Mouse (Mus musculus) MEL (cell line): Measurements from ENCODE around the gene Mfsd2b. TPM values are rescaled to one million over a fixed set of nuclear protein-coding genes. Genes with fewer than 3 reads are reported as not detected.

Source experiments
- DNase-seq: peaks from one replicate; pipeline ENCODE4 v3.0.0; 2011; ENCODE audit warnings: low read depth, low spot score
- H3K27ac ChIP-seq: 2 replicates; pipeline ENCODE4 v1.5.1; 2012; ENCODE audit warnings: low read depth, mild to moderate bottlenecking, control low read depth, low read length, moderate library complexity; ENCODE audit not compliant: control insufficient read depth
- H3K27me3 ChIP-seq, 2 experiments: fragments of 150-350 bp in 1 of 2; sonication (generic) in 1 of 2; 2 replicates each; pipeline ENCODE4 v1.6.1; 2012; ENCODE audit warnings: low read length in 2 of 2, mild to moderate bottlenecking in 2 of 2, improper control_type of control experiment in 1 of 2, moderate library complexity in 1 of 2; ENCODE audit not compliant: insufficient read depth in 2 of 2, control insufficient read depth in 1 of 2
- H3K36me3 ChIP-seq, 2 experiments: 2 replicates each; pipeline ENCODE4 v1.6.1; 2012 to 2014; ENCODE audit warnings: low read length in 2 of 2, improper control_type of control experiment in 1 of 2, inconsistent platforms in 1 of 2, mild to moderate bottlenecking in 1 of 2; ENCODE audit not compliant: insufficient read depth in 2 of 2, control insufficient read depth in 1 of 2
- H3K4me1 ChIP-seq, 2 experiments: fragments of 150-350 bp in 1 of 2; sonication (generic) in 1 of 2; 2 replicates each; pipeline ENCODE4 v1.6.1; 2012; ENCODE audit warnings: low read length in 2 of 2, improper control_type of control experiment in 1 of 2, mild to moderate bottlenecking in 1 of 2; ENCODE audit not compliant: insufficient read depth in 2 of 2, control insufficient read depth in 1 of 2
- H3K4me3 ChIP-seq, 2 experiments: fragments of 150-350 bp in 1 of 2; sonication (generic) in 1 of 2; 2 replicates each; pipeline ENCODE4 v1.5.1; 2012; ENCODE audit warnings: low read depth in 2 of 2, low read length in 2 of 2, mild to moderate bottlenecking in 2 of 2, moderate library complexity in 2 of 2, control low read depth in 1 of 2, improper control_type of control experiment in 1 of 2; ENCODE audit not compliant: control insufficient read depth in 1 of 2, insufficient read depth in 1 of 2
- H3K79me2 ChIP-seq: 2 replicates; pipeline ENCODE4 v1.6.1; 2012; ENCODE audit warnings: mild to moderate bottlenecking, low read length, moderate library complexity; ENCODE audit not compliant: control insufficient read depth, poor library complexity, insufficient read depth
- H3K9ac ChIP-seq: 2 replicates; pipeline ENCODE4 v1.6.1; 2012; ENCODE audit warnings: low read depth, mild to moderate bottlenecking, control low read depth, low read length, moderate library complexity; ENCODE audit not compliant: control insufficient read depth, poor library complexity, severe bottlenecking
- H3K9me3 ChIP-seq: fragments of 150-350 bp; sonication (generic); replicated peaks from 2 replicates; pipeline ENCODE4 v1.6.1; 2012; ENCODE audit warnings: mild to moderate bottlenecking, low read length, improper control_type of control experiment, moderate library complexity; ENCODE audit not compliant: insufficient read depth
- BHLHE40 ChIP-seq: IDR thresholded peaks from 2 replicates; pipeline ENCODE4 v1.6.1; 2012; ENCODE audit warnings: low read depth, mild to moderate bottlenecking, inconsistent platforms, low read length, improper control_type of control experiment, borderline replicate concordance
- CHD1 ChIP-seq: IDR thresholded peaks from 2 replicates; pipeline ENCODE4 v1.6.1; 2012; ENCODE audit warnings: low read depth, mild to moderate bottlenecking, inconsistent platforms, low read length, improper control_type of control experiment
- CHD2 ChIP-seq: IDR thresholded peaks from 2 replicates; pipeline ENCODE4 v1.6.1; 2011; ENCODE audit warnings: low read length, improper control_type of control experiment
- CTCF ChIP-seq, 3 experiments: IDR thresholded peaks in 2 of 3; conservative IDR thresholded peaks in 1 of 3; 2 replicates each; pipeline ENCODE4 v1.5.1; 2011 to 2012; ENCODE audit warnings: low read length in 3 of 3, low read depth in 2 of 3, mild to moderate bottlenecking in 2 of 3, improper control_type of control experiment in 1 of 3, inconsistent platforms in 1 of 3, mixed read lengths in 1 of 3, moderate library complexity in 1 of 3; ENCODE audit not compliant: control insufficient read depth in 1 of 3, insufficient read depth in 1 of 3, poor library complexity in 1 of 3, severe bottlenecking in 1 of 3
- E2F4 ChIP-seq: IDR thresholded peaks from 2 replicates; pipeline ENCODE4 v1.6.1; 2011; ENCODE audit warnings: low read depth, low read length, improper control_type of control experiment, borderline replicate concordance
- ELF1 ChIP-seq: IDR thresholded peaks from 2 replicates; pipeline ENCODE4 v1.6.1; 2014; ENCODE audit warnings: low read depth, mild to moderate bottlenecking, inconsistent platforms, low read length, improper control_type of control experiment, moderate library complexity
- EP300 ChIP-seq, 2 experiments: IDR thresholded peaks; 2 replicates each; pipeline ENCODE4 v1.6.1; 2011; ENCODE audit warnings: improper control_type of control experiment in 2 of 2, low read length in 2 of 2, low read depth in 1 of 2, mild to moderate bottlenecking in 1 of 2
- ETS1 ChIP-seq: IDR thresholded peaks from 2 replicates; pipeline ENCODE4 v1.6.1; 2012; ENCODE audit warnings: low read depth, mild to moderate bottlenecking, inconsistent platforms, low read length, improper control_type of control experiment, moderate library complexity
- GATA1 ChIP-seq: IDR thresholded peaks from 2 replicates; pipeline ENCODE4 v1.6.1; 2011; ENCODE audit warnings: low read depth, low read length, improper control_type of control experiment
- HCFC1 ChIP-seq: IDR thresholded peaks from 2 replicates; pipeline ENCODE4 v1.6.1; 2012; ENCODE audit warnings: low read depth, mild to moderate bottlenecking, inconsistent platforms, low read length, improper control_type of control experiment, moderate library complexity
- JUND ChIP-seq: IDR thresholded peaks from 2 replicates; pipeline ENCODE4 v1.6.1; 2011; ENCODE audit warnings: low read depth, mild to moderate bottlenecking, improper control_type of control experiment, low read length
- KAT2A ChIP-seq: conservative IDR thresholded peaks from 2 replicates; pipeline ENCODE4 v1.6.1; 2012; ENCODE audit warnings: low read depth, low read length, improper control_type of control experiment, inconsistent platforms
- MAFK ChIP-seq: IDR thresholded peaks from 2 replicates; pipeline ENCODE4 v1.6.1; 2011; ENCODE audit warnings: low read depth, mild to moderate bottlenecking, low read length, improper control_type of control experiment, borderline replicate concordance
- MAX ChIP-seq: IDR thresholded peaks from 2 replicates; pipeline ENCODE4 v1.6.1; 2011; ENCODE audit warnings: low read length, improper control_type of control experiment
- MAZ ChIP-seq: IDR thresholded peaks from 2 replicates; pipeline ENCODE4 v1.6.1; 2012; ENCODE audit warnings: low read depth, mild to moderate bottlenecking, inconsistent platforms, low read length, improper control_type of control experiment
- MEF2A ChIP-seq: IDR thresholded peaks from 2 replicates; pipeline ENCODE4 v1.6.1; 2014; ENCODE audit warnings: low read depth, mild to moderate bottlenecking, inconsistent platforms, low read length, improper control_type of control experiment; ENCODE audit not compliant: poor library complexity, insufficient replicate concordance, severe bottlenecking; ENCODE audit errors: extremely low read depth
- MXI1 ChIP-seq: IDR thresholded peaks from 2 replicates; pipeline ENCODE4 v1.6.1; 2011; ENCODE audit warnings: mild to moderate bottlenecking, low read depth, low read length, improper control_type of control experiment
- MYB ChIP-seq: IDR thresholded peaks from 2 replicates; pipeline ENCODE4 v1.6.1; 2011; ENCODE audit warnings: mild to moderate bottlenecking, low read depth, low read length, improper control_type of control experiment
- MYC ChIP-seq: IDR thresholded peaks from 2 replicates; pipeline ENCODE4 v1.6.1; 2011; ENCODE audit warnings: low read depth, mild to moderate bottlenecking, low read length, improper control_type of control experiment, moderate library complexity
- NELFE ChIP-seq: IDR thresholded peaks from 2 replicates; pipeline ENCODE4 v1.6.1; 2011; ENCODE audit warnings: low read depth, low read length, improper control_type of control experiment
- NRF1 ChIP-seq: IDR thresholded peaks from 2 replicates; pipeline ENCODE4 v1.6.1; 2014; ENCODE audit warnings: low read depth, mild to moderate bottlenecking, inconsistent platforms, low read length, improper control_type of control experiment, moderate library complexity; ENCODE audit not compliant: poor library complexity, insufficient read depth, severe bottlenecking
- POLR2A ChIP-seq, 2 experiments: IDR thresholded peaks; 2 replicates each; pipeline ENCODE4 v1.6.1; 2011 to 2012; ENCODE audit warnings: low read length in 2 of 2, mild to moderate bottlenecking in 2 of 2, control low read depth in 1 of 2, improper control_type of control experiment in 1 of 2, low read depth in 1 of 2, moderate library complexity in 1 of 2; ENCODE audit not compliant: control insufficient read depth in 1 of 2, insufficient read depth in 1 of 2, poor library complexity in 1 of 2
- POLR2AphosphoS2 ChIP-seq: IDR thresholded peaks from 2 replicates; pipeline ENCODE4 v1.6.1; 2011; ENCODE audit warnings: low read length, improper control_type of control experiment
- POLR2AphosphoS5 ChIP-seq: IDR thresholded peaks from 2 replicates; pipeline ENCODE4 v1.6.1; 2012; ENCODE audit warnings: low read depth, borderline replicate concordance, mild to moderate bottlenecking, inconsistent platforms, low read length, moderate library complexity, mixed read lengths
- RAD21 ChIP-seq: IDR thresholded peaks from 2 replicates; pipeline ENCODE4 v1.6.1; 2011; ENCODE audit warnings: mild to moderate bottlenecking, low read depth, low read length, improper control_type of control experiment
- RCOR1 ChIP-seq: IDR thresholded peaks from 2 replicates; pipeline ENCODE4 v1.6.1; 2012; ENCODE audit warnings: low read depth, mild to moderate bottlenecking, inconsistent platforms, low read length, improper control_type of control experiment
- SMC3 ChIP-seq: IDR thresholded peaks from 2 replicates; pipeline ENCODE4 v1.6.1; 2011; ENCODE audit warnings: low read depth, low read length, improper control_type of control experiment
- TAL1 ChIP-seq: IDR thresholded peaks from 2 replicates; pipeline ENCODE4 v1.6.1; 2012; ENCODE audit warnings: mild to moderate bottlenecking, inconsistent platforms, low read length, moderate library complexity, mixed read lengths
- TBP ChIP-seq: IDR thresholded peaks from 2 replicates; pipeline ENCODE4 v1.8.0; 2011; ENCODE audit warnings: low read depth, low read length, improper control_type of control experiment
- TCF12 ChIP-seq: IDR thresholded peaks from 2 replicates; pipeline ENCODE4 v1.6.1; 2014; ENCODE audit warnings: low read depth, mild to moderate bottlenecking, inconsistent platforms, low read length, improper control_type of control experiment, moderate library complexity
- UBTF ChIP-seq: IDR thresholded peaks from 2 replicates; pipeline ENCODE4 v1.6.1; 2012; ENCODE audit warnings: low read depth, mild to moderate bottlenecking, inconsistent platforms, low read length, improper control_type of control experiment, moderate library complexity, borderline replicate concordance; ENCODE audit not compliant: insufficient read depth
- USF2 ChIP-seq, 2 experiments: IDR thresholded peaks; 2 replicates each; pipeline ENCODE4 v1.6.1; 2011 to 2012; ENCODE audit warnings: improper control_type of control experiment in 2 of 2, low read length in 2 of 2, borderline replicate concordance in 1 of 2, inconsistent platforms in 1 of 2, low read depth in 1 of 2, mild to moderate bottlenecking in 1 of 2; ENCODE audit not compliant: insufficient read depth in 1 of 2
- ZC3H11A ChIP-seq: IDR thresholded peaks from 2 replicates; pipeline ENCODE4 v1.6.1; 2012; ENCODE audit warnings: low read depth, mild to moderate bottlenecking, inconsistent platforms, low read length, improper control_type of control experiment
- ZKSCAN1 ChIP-seq: IDR thresholded peaks from 2 replicates; pipeline ENCODE4 v1.6.1; 2012; ENCODE audit warnings: low read depth, mild to moderate bottlenecking, inconsistent platforms, low read length, improper control_type of control experiment, moderate library complexity
- ZMIZ1 ChIP-seq: IDR thresholded peaks from 2 replicates; pipeline ENCODE4 v1.6.1; 2012; ENCODE audit warnings: low read depth, mild to moderate bottlenecking, inconsistent platforms, low read length, improper control_type of control experiment, moderate library complexity
- ZNF384 ChIP-seq: IDR thresholded peaks from 2 replicates; pipeline ENCODE4 v1.6.1; 2012; ENCODE audit warnings: low read depth, mild to moderate bottlenecking, inconsistent platforms, low read length, improper control_type of control experiment
- polyA plus RNA-seq, 2 experiments: library from polyadenylated mRNA; stranded (reverse) in 1 of 2; unstranded in 1 of 2; fragments of >175 nt in 1 of 2; fragments of >200 nt in 1 of 2; gene quantifications; 2 replicates each; pipeline versions ENCODE4 v1.2.1 to v1.2.4; 2012; ENCODE audit warnings: low replicate concordance in 2 of 2, low read depth in 1 of 2; ENCODE audit not compliant: insufficient read length in 2 of 2, insufficient read depth in 1 of 2, missing spikeins in 1 of 2
- total RNA-seq: library from RNA; depleted of rRNA; stranded (reverse); fragments of 300-350 nt; gene quantifications from 2 replicates; pipeline ENCODE4 v1.2.3, GENCODE M21; 2012

Mfsd2b gene
- total and polyA plus RNA-seq, 3 experiments = 31.9 to 117 TPM; not detected in 1

DNA sequence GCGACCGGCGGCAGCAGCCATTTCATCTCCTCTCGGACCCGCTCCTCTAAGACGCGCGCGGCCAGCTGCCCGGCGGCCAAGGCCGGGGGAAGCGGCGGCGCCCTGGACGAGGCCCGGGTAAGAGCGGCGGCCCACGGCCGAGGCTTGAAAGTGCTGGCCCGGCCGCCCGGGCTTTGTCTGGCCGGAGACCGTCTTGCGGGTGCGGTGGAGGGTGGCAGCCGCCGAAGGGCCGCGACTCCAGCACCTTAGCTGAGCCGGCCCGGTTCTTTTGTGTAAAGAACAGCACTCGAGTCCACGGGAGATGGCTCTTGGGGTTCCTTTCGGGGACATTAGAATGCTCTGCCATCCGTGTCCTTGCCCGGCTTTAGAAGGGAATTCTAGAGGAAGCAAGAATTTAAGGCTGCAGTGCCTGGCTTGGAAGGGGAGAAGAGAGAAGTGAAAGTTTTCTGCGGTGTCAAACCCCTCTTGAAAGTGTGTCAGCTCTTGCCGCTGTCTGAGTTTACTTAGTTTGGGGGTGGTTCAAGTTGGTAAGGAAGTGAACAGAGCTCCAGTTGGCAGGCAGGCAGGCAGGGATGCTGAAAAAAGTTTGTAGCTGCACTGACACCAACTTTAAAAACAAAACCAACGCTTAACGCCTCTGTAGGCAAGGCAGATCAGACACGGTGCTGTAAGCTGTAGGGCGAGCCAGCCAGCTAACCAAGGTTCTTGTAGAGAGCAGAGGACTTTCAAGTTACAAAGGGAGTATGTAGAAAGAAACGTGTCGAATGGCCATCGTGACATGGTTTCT lies 43.8 kb upstream of the Mfsd2b start:
- peak overlapping the region; percentile 93 to 98 for H3K4me3 ChIP-seq
- peaks cover 43% of the 10 kb centered on the region for H3K79me2 ChIP-seq
- H3K4me1 ChIP-seq = peaks cover 9 to 10% of the 10 kb centered on the region in 2 experiments
- H3K27me3 ChIP-seq = no peaks in the 10 kb centered on the region
- TF ChIP-seq POLR2A (IDR thresholded peaks at IDR 0.05; ENCODE audit: control insufficient read depth in 1 of 2, insufficient read depth in 1 of 2, low read depth in 1 of 2, low read length in 2 of 2, poor library complexity in 1 of 2) (peak; percentile 20 to 70; a peak in 2 of 4 replicates), MAX (no peak), ZC3H11A (no peak), ZKSCAN1 (no peak), MAFK (no peak), CHD1 (peak; percentile 71; the same call in 1 of the 2 replicates), USF2 (IDR thresholded peaks at IDR 0.05; ENCODE audit: borderline replicate concordance in 1 of 2, insufficient read depth in 1 of 2, low read depth in 1 of 2, low read length in 2 of 2) (no peak), JUND (no peak), GATA1 (no peak), MAZ (no peak), ZNF384 (no peak), EP300 (IDR thresholded peaks at IDR 0.05; ENCODE audit: low read depth in 1 of 2, low read length in 2 of 2) (no peak; a peak in 1 of 4 replicates), RCOR1 (no peak), TCF12 (no peak), NRF1 (no peak), E2F4 (no peak), CTCF (IDR thresholded peaks at IDR 0.05 in 2 of 3, conservative IDR thresholded peaks at IDR 0.05 in 1 of 3; ENCODE audit: control insufficient read depth in 1 of 3, insufficient read depth in 1 of 3, low read depth in 2 of 3, low read length in 3 of 3, poor library complexity in 1 of 3, severe bottlenecking in 1 of 3) (no peak), ELF1 (no peak; the same call in 1 of the 2 replicates), TAL1 (no peak), MXI1 (peak; percentile 79), ZMIZ1 (no peak; the same call in 1 of the 2 replicates), SMC3 (no peak), MYB (no peak), NELFE (peak; percentile 46), RAD21 (no peak), POLR2AphosphoS5 (no peak; the same call in 1 of the 2 replicates), MEF2A (no peak), HCFC1 (no peak), TBP (peak; percentile 58; the same call in 1 of the 2 replicates), POLR2AphosphoS2 (no peak), CHD2 (no peak), ETS1 (no peak; the same call in 1 of the 2 replicates), MYC (no peak), UBTF (no peak), BHLHE40 (no peak), KAT2A (no peak)
- H3K36me3 ChIP-seq = peaks cover 0 to 14% of the 10 kb centered on the region in 2 experiments; a peak in 2 of 4 replicates
- DNase-seq = peak; percentile 85
- peak overlapping the region; percentile 85 for H3K27ac ChIP-seq
- H3K9ac ChIP-seq = peak overlapping the region; percentile 98
- no peaks in the 10 kb centered on the region for H3K9me3 ChIP-seq
